Mouse (Mus musculus) cerebellum, adult 2 months (tissue): Measurements from ENCODE around the gene Clcn1.

Experiments used
- CTCF ChIP-seq: fragments of 200-500 bp; IDR thresholded peaks from 2 replicates; pipeline ENCODE4 v1.5.1; 2011; ENCODE audit warnings: low read depth, mild to moderate bottlenecking, control low read depth, low read length, moderate library complexity, borderline replicate concordance; ENCODE audit not compliant: insufficient read depth
- POLR2A ChIP-seq: fragments of 200-500 bp; IDR thresholded peaks from 2 replicates; pipeline ENCODE4 v1.6.1; 2011; ENCODE audit warnings: low read length, control low read depth, borderline replicate concordance; ENCODE audit not compliant: insufficient read depth

DNA sequence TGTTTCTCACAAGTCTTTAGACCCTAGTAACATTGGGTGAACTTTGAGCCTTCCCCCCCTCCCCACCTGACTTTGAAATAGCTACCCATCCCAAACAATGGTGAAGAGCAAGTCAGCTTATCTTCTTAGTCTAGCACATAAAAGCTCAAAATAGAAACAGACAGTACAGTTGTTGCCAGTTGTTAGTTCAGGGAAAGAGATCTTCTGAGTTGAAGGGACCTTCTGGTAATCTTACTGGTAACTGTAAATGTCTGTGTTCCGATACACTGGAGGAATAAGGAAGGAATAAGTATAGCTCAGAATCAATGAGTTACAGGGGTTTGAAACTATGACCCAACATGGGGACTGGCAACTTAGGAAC lies 66.0 kb downstream of the Clcn1 start:
- TF ChIP-seq CTCF (no peak), POLR2A (no peak)
